Mouse (Mus musculus) bone marrow, adult 2 months (tissue): ENCODE measurements around the gene Lpin1. TPM values are rescaled to one million over a fixed set of nuclear protein-coding genes. Genes with fewer than 3 reads are reported as not detected.

Source experiments
- H3K27ac ChIP-seq: fragments of 200-500 bp; 2 replicates; pipeline ENCODE4 v1.5.1; 2012; ENCODE audit warnings: low read depth, mild to moderate bottlenecking, control low read depth, inconsistent platforms, low read length; ENCODE audit not compliant: control insufficient read depth, poor library complexity, insufficient read depth
- H3K4me1 ChIP-seq: fragments of 200-500 bp; 2 replicates; pipeline ENCODE4 v1.6.1; 2011; ENCODE audit warnings: low read length; ENCODE audit not compliant: control insufficient read depth, insufficient read depth
- H3K4me3 ChIP-seq: fragments of 200-500 bp; replicated peaks from 2 replicates; pipeline ENCODE3; 2011; ENCODE audit warnings: mild to moderate bottlenecking, low read depth, low read length, control low read depth; ENCODE audit not compliant: control insufficient read depth
- CTCF ChIP-seq: fragments of 200-500 bp; IDR thresholded peaks from 2 replicates; pipeline ENCODE4 v1.5.1; 2011; ENCODE audit warnings: low read length, control low read depth; ENCODE audit not compliant: control insufficient read depth, insufficient read depth
- POLR2A ChIP-seq: fragments of 200-500 bp; IDR thresholded peaks from 2 replicates; pipeline ENCODE4 v1.6.1; 2011; ENCODE audit warnings: low read depth, mild to moderate bottlenecking, control low read depth, low read length, borderline replicate concordance; ENCODE audit not compliant: control insufficient read depth
- WGBS: fragments of 180-500 bp; shearing (Covaris S2); methylation state at CpG from one replicate; pipeline ENCODE4 v1.1.7; 2018; 5-methylcytosine and 5-hydroxymethylcytosine counted together
- polyA plus RNA-seq: library from polyadenylated mRNA; stranded (reverse); fragments of >200 nt; gene quantifications from 2 replicates; pipeline ENCODE4 v1.2.4, GENCODE M21; 2011; ENCODE audit warnings: low replicate concordance; ENCODE audit not compliant: missing spikeins, insufficient read depth, insufficient read length

Gene Lpin1
- 6.9 and 14.8 TPM in 2 replicates for polyA plus RNA-seq

DNA sequence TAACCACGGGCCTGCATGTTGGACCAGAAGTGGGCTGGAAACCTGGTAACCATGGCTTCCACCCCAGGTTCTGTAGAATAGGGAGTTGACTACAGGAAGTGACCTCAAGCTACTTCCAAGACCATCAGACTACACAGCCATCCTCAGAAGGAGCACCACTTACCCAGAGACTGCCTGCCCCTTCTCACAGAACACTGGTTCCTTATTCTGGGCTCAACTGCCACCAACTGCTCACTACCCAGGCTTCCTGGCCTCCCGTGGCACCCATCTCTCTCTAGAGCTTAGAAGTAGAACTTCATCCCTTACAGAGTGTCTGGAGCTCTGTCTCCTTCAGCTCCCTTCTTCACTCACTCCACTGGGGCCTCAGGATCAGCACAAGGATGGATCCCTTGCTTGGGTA, at the start of gene Lpin1:
TSS of gene Lpin1 (minus strand) at position 31 of the 400 bp plus-strand sequence.
- Histone ChIP-seq H3K27ac (no peak within 1 kb of the TSS), H3K4me3 (no peak within 1 kb of the TSS), H3K4me1 (no peaks in the 10 kb centered on the region; the same call in 1 of the 2 replicates)
- 13% methylated on average over 2 of the region's 2 CpGs for WGBS
- TF ChIP-seq POLR2A (no peak), CTCF (no peak)

DNA sequence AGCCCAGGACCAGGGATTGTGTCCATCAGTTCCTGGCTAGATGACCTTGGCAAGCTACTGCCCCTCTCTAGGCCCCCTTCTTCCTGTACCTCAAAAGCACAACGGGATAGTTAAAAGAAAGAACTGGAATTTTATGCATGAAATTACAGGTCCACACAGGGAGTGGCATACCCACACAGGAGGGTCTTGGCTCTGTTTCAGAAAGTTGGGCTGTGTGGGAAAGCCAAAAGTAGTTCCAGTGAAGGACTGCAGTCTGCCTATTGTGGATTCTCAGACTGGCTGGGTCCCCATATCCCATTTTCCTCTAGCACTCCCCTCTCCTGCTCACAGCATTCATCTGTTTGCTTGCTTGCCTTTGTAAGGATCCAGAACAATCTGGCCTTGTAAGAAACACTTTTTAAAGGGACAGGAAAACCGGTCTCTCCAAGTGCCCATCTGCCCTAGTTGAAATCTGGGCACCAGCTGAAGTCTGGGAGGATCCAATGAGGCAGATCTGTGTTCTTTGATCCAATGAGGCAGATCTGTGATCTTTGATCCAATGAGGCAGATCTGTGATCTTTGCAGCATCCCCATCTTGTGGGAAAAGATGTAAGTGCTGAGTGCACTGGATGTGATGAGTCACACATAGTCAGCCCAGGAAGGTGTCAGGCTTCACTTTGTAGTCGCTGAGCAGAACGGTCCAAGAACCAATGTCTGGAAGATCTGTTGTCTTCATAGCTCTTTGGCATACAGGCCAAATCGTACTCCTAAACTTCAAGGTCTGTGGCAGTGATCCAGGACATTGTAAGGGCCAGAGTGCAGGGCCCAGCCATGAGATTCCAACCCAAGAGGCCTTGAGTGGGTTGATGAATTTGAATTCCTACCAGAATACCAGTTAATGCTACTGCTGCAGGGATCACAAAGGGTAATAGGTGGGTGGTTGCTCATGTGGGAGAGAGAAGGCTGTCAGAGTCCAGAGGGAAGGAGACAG, 46.4 kb upstream of the Lpin1 start:
- Histone ChIP-seq H3K27ac (no peak overlapping the region), H3K4me1 (no peaks in the 10 kb centered on the region), H3K4me3 (no peak overlapping the region)
- 58% methylated on average over 5 of the region's 5 CpGs for WGBS
- TF ChIP-seq CTCF (no peak), POLR2A (no peak)

DNA sequence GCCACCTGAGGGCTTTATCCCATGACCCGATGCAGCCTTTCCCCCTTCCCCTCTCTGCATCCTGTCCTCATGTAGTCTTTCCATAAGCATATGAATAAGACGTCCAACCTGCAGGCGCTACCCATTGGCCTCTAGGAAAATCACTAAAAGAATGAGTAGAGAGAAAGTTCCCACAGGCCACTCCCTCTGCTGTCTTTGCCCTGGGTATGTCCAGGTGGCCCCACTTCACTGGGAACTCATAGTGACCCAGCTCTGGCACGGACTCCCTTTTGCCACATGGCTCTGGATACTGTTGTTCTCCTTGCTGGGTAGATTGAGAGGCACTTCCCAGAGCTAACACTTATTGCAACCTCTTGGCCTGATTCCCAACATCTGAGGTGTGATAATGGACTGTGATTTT, 44.8 kb upstream of the Lpin1 start:
- TF ChIP-seq POLR2A (no peak), CTCF (no peak)
- Histone ChIP-seq H3K4me1 (no peaks in the 10 kb centered on the region), H3K27ac (no peak overlapping the region), H3K4me3 (no peak overlapping the region)
- 68% methylated on average over 4 of the region's 4 CpGs for WGBS

DNA sequence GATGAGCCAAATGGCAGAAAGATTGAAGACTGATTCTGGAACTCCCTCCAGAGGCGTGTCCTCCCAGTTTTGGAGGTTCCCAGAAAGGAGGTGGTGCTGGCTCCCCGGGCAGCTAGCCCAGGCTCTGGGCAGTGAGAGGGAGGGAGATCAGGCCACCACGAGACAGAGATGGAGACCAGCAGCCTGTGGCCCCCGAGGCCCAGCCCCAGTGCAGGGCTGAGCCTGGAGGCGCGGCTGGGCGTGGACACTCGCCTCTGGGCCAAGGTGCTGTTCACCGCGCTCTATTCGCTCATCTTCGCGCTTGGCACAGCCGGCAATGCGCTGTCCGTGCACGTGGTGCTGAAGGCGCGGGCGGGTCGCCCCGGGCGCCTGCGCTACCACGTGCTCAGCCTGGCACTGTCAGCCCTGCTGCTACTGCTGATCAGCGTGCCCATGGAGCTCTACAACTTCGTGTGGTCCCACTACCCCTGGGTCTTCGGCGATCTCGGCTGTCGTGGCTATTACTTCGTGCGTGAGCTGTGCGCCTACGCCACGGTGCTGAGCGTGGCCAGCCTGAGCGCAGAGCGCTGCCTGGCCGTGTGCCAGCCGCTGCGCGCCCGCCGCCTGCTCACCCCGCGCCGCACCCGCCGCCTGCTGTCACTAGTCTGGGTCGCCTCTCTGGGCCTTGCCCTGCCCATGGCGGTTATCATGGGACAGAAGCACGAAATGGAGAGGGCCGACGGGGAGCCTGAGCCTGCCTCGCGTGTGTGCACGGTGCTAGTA, 42.7 kb upstream of the Lpin1 start, which contains the start of gene Ntsr2:
TSS of gene Ntsr2 (plus strand) at position 51 of the 762 bp plus-strand sequence.
- Histone ChIP-seq H3K27ac (no peak within 1 kb of the TSS; the same call in 1 of the 2 replicates), H3K4me3 (no peak within 1 kb of the TSS), H3K4me1 (no peaks in the 10 kb centered on the region)
- WGBS: 11% methylated on average over 58 of the region's 58 CpGs
- TF ChIP-seq CTCF: no peak
- no peak for TF ChIP-seq POLR2A

DNA sequence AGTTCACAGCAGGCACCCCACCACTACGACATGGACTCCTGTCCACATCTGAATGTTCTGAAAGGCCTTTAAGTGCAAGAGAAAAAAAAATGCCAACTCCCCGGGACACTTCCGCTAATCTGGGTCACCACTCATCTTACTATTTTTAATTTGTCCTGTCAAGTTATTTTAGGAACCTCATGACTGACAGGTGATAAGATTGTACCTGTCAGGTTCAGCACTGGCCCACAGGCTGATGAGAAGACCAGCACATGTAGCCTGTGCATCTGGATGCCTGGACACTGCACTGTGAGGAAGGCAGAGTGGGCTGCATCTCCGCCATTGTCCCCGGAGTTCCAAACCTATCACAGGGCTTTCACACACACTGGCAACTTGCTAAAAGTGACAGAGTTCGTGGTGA, 39.1 kb upstream of the Lpin1 start:
- H3K4me3 ChIP-seq: no peak overlapping the region
- TF ChIP-seq POLR2A (no peak), CTCF (no peak)
- no peak overlapping the region for H3K27ac ChIP-seq
- WGBS: 69% methylated on average over 6 of the region's 6 CpGs
- H3K4me1 ChIP-seq: no peaks in the 10 kb centered on the region

DNA sequence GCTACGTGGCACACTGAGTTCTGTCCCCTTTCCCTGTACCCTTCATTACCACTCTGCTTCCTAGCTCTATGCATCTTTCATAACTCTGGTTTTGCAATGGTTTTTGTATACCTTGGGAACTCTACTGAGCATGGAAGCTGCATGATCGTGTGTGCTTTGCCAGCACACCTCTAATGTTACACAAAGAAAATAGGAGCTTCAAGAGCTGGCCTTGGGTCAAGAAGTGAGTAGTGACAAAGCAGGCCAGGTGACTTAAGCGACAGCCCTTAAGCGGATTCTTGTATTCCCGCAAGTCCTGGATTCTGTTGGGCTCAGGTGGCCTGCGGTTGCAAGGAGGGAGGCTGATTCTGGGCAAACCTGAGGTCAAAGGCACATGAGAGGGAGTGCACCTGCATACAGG, 37.5 kb upstream of the Lpin1 start:
- no peak overlapping the region for H3K4me3 ChIP-seq
- TF ChIP-seq POLR2A (no peak), CTCF (no peak)
- 83% methylated on average over 6 of the region's 6 CpGs for WGBS
- H3K4me1 ChIP-seq: no peaks in the 10 kb centered on the region
- H3K27ac ChIP-seq: no peak overlapping the region

DNA sequence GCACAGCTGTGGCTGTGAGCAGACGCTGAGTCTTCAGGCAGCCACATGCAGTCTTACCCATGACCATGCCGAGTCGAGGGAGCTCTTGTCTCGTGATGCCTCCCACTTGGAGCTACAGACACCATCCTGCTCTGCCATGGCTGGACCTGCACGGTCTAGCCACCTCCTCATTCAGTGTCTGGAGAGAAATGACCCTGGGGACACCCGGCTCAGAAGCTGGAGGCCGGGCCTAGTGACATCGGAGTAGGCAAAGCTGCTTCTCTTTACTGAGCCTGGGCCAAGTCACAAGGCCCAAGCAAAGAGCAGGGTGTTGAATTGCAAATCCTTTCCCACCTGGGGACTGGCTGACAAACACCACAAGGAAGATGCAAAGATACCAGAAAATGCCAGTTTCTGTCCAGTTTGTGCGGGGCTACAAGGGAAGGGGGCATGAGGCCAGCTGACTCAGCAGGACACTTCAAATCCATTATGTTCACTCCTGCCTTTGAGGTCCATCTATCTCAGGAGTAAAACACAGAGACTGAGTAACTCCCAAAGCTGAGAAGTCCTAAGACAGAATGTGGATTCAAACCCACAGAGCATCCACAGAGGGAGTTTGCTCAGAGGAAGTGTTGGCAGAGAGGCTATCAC, 36.1 kb upstream of the Lpin1 start:
- TF ChIP-seq POLR2A (no peak), CTCF (no peak)
- WGBS: 61% methylated on average over 9 of the region's 9 CpGs
- Histone ChIP-seq H3K4me1 (no peaks in the 10 kb centered on the region), H3K27ac (no peak overlapping the region), H3K4me3 (no peak overlapping the region)
